25 mouse cellular contexts compared by ENCODE assay signal in the genomic region with DNA sequence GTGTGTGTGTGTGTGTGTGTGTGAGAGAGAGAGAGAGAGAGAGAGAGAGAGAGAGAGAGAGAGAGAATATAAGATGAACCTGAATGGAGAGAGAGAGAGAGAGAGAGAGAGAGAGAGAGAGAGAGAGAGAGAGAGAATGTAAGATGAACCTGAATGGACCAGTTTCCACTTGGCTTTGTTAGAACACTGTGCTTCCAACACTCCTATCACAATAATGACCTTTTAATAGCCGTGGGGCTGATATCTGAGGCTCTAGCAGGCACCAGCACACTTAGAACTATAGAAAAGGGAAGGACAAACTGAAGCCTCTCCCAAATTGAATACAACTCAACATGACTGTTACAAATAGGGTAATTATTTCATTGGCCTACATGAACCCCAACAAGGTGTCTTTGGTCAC.
A peak's percentile ranks its signal among the peaks of the same experiment; 100 is the strongest.
DNase-seq lines count a peak whose midpoint lies in the region; ATAC-seq and TF ChIP-seq lines count a peak whose summit lies in the region.
"Had no signal": no experiment of that assay in that cellular context is flagged by ENCODE, and none has a peak within 500 bp of the region (broad histone marks: within the 10 kb centered on the region; RNA-seq: fewer than 3 reads in every experiment).

No protein-coding gene starts in this region.

- no peaks in the 10 kb centered on the region for H3K27me3 ChIP-seq in heart, embryonic 15.5 days
- H3K27me3 ChIP-seq: forebrain, embryonic 13.5 days; hindbrain, embryonic 13.5 days; intestine, embryonic 15.5 days; kidney, embryonic 15.5 days had no signal

- peak overlapping the region; percentile 50 for H3K27ac ChIP-seq in heart, embryonic 15.5 days
- H3K27ac ChIP-seq in cortical plate, adult 2 months (ENCODE audit: insufficient read depth, low read length), result peak overlapping the region; percentile 65; the same call in 1 of the 2 replicates
- 0 out of 2 replicates have a peak overlapping the region, but pooled peaks have one; percentile 8 for H3K27ac ChIP-seq in macrophage
- H3K27ac ChIP-seq: forebrain, embryonic 10.5 days; forebrain, embryonic 13.5 days; gastrocnemius, adult 2 months; hindbrain, embryonic 10.5 days; hindbrain, embryonic 13.5 days; intestine, embryonic 15.5 days; kidney, embryonic 15.5 days had no signal

- H3K9ac ChIP-seq in heart, embryonic 15.5 days, result no peak overlapping the region
- H3K9ac ChIP-seq: forebrain, embryonic 13.5 days; forebrain, postnatal 0 days; hindbrain, embryonic 13.5 days; intestine, embryonic 15.5 days; kidney, embryonic 15.5 days had no signal

- intact Hi-C loops in heart, postnatal 14 days (cut with DNase I), result no loop called here
- intact Hi-C loops in heart, postnatal 36 days (cut with DNase I), result no loop called here

- DNase-seq in heart, adult 8-10 months (ENCODE audit: low spot score), result peak; percentile 24
- no peak for DNase-seq in heart, postnatal 14 days
- no peak for DNase-seq in heart, postnatal 36 days
- DNase-seq: adrenal gland, adult 2 months; adrenal gland, postnatal 25 days; cerebellum, adult 11-12 months; cerebellum, adult 8-10 months; cerebellum, postnatal 10 days; cerebellum, postnatal 36 days; forebrain, postnatal 0 days; gastrocnemius, adult 2 months; gastrocnemius, postnatal 14 days; kidney, adult 11 months; kidney, adult 8-10 months had no signal

- H3K9me3 ChIP-seq in heart, embryonic 15.5 days (replicated peaks), result no peaks in the 10 kb centered on the region
- H3K9me3 ChIP-seq: forebrain, embryonic 10.5 days; forebrain, embryonic 13.5 days; hindbrain, embryonic 10.5 days; hindbrain, embryonic 13.5 days; intestine, embryonic 15.5 days; kidney, embryonic 15.5 days had no signal

- peaks cover 17% of the 10 kb centered on the region for H3K4me1 ChIP-seq in heart, embryonic 15.5 days (replicated peaks)
- peaks cover 3% of the 10 kb centered on the region for H3K4me1 ChIP-seq in cortical plate, adult 2 months (ENCODE audit: control insufficient read depth, insufficient read depth, low read length)
- H3K4me1 ChIP-seq: intestine, embryonic 15.5 days had no signal

- no peak overlapping the region for H3K4me2 ChIP-seq in heart, embryonic 15.5 days
- H3K4me2 ChIP-seq: forebrain, embryonic 13.5 days; hindbrain, embryonic 13.5 days; intestine, embryonic 15.5 days; kidney, embryonic 15.5 days had no signal

- WGBS in heart, embryonic 15.5 days, result 60% methylated on average over 1 of the region's 1 CpGs
- 83% methylated on average over 1 of the region's 1 CpGs for WGBS in macrophage (ENCODE audit: missing documents)

- H3K36me3 ChIP-seq in heart, embryonic 15.5 days, result no peaks in the 10 kb centered on the region
- H3K36me3 ChIP-seq in macrophage (ENCODE audit: inconsistent target), result no peaks in the 10 kb centered on the region
- H3K36me3 ChIP-seq: forebrain, embryonic 10.5 days; hindbrain, embryonic 10.5 days; hindbrain, embryonic 13.5 days; intestine, embryonic 15.5 days; kidney, embryonic 15.5 days had no signal

- no peak for ATAC-seq in heart, embryonic 15.5 days (replicated peaks; ENCODE audit: insufficient number of reproducible peaks, insufficient read depth, low FRiP score, low read depth)
- ATAC-seq: CD4-positive, CD25-positive, alpha-beta regulatory T cell, adult 4 months; forebrain, embryonic 13.5 days; hindbrain, embryonic 16.5 days; intestine, embryonic 15.5 days had no signal

- no peaks in the 10 kb centered on the region for H3K79me2 ChIP-seq in macrophage (ENCODE audit: inconsistent target)

- TF ChIP-seq CTCF in cortical plate, adult 2 months (IDR thresholded peaks at IDR 0.05; ENCODE audit: extremely low read depth, insufficient read depth, low read length), result no peak

- TF ChIP-seq POLR2A in cortical plate, adult 2 months (IDR thresholded peaks at IDR 0.05; ENCODE audit: extremely low read depth, insufficient read depth, low read length), result no peak

- no peak overlapping the region for H3K4me3 ChIP-seq in heart, embryonic 15.5 days
- no peak overlapping the region for H3K4me3 ChIP-seq in cortical plate, adult 2 months (ENCODE audit: insufficient read depth, low read length)
- H3K4me3 ChIP-seq in macrophage (ENCODE audit: inconsistent target), result no peak overlapping the region
- H3K4me3 ChIP-seq: forebrain, embryonic 10.5 days; forebrain, embryonic 13.5 days; gastrocnemius, adult 2 months; hindbrain, embryonic 10.5 days; hindbrain, embryonic 13.5 days; intestine, embryonic 15.5 days; kidney, embryonic 15.5 days had no signal

Comparison
In these comparisons a context has a peak if more than half of its experiments do, and no peak if none do; other contexts are left out.
1. H3K27ac ChIP-seq: peak in every context shown above with its lines; median percentile 65 in cortical plate, adult 2 months; 50 in heart, embryonic 15.5 days; 8 in macrophage.